Mouse (Mus musculus): ENCODE data around the gene Chchd3. TPM values are rescaled to one million over a fixed set of nuclear protein-coding genes. Genes with fewer than 3 reads are reported as not detected.
A peak's percentile ranks its signal among the peaks of the same experiment; 100 is the strongest.

Gene Chchd3
- polyA plus RNA-seq, 1 experiment from 2014 or later = 182 TPM

- Histone ChIP-seq H3K4me2 (no peak overlapping the region), H3K4me1 (ENCODE audit: control insufficient read depth, insufficient read depth, low read length) (no peaks in the 10 kb centered on the region), H3K9ac (ENCODE audit: low read depth, low read length) (no peak overlapping the region), H3K36me3 (ENCODE audit: control insufficient read depth, insufficient read depth, low read length) (no peaks in the 10 kb centered on the region), H3K27ac (ENCODE audit: low read depth, low read length) (no peak overlapping the region), H3K9me3 (replicated peaks; ENCODE audit: control insufficient read depth, low read length) (no peaks in the 10 kb centered on the region), H3K4me3 (ENCODE audit: low read depth, low read length) (no peak overlapping the region), H3K27me3 (ENCODE audit: control insufficient read depth, insufficient read depth, low read length) (no peaks in the 10 kb centered on the region)
- no peak for ATAC-seq (replicated peaks; ENCODE audit: insufficient number of reproducible peaks, low FRiP score, low TSS enrichment)
- 67% methylated on average over 2 of the region's 2 CpGs for WGBS (ENCODE audit: insufficient replicate concordance)
Measured at GRCm38 (mm10) chr6:32894100-32894499, 166.0 kb downstream of the Chchd3 start.

- H3K4me1 ChIP-seq (ENCODE audit: control insufficient read depth, insufficient read depth, low read length) = no peaks in the 10 kb centered on the region
- WGBS (ENCODE audit: insufficient replicate concordance) = 95% methylated on average over 4 of the region's 4 CpGs
- no peak overlapping the region for H3K4me2 ChIP-seq
- no peaks in the 10 kb centered on the region for H3K9me3 ChIP-seq (replicated peaks; ENCODE audit: control insufficient read depth, low read length)
- no peak overlapping the region for H3K9ac ChIP-seq (ENCODE audit: low read depth, low read length)
- no peaks in the 10 kb centered on the region for H3K36me3 ChIP-seq (ENCODE audit: control insufficient read depth, insufficient read depth, low read length)
- no peak for ATAC-seq (replicated peaks; ENCODE audit: insufficient number of reproducible peaks, low FRiP score, low TSS enrichment)
- H3K4me3 ChIP-seq (ENCODE audit: low read depth, low read length) = no peak overlapping the region
- H3K27ac ChIP-seq (ENCODE audit: low read depth, low read length) = no peak overlapping the region
- H3K27me3 ChIP-seq (ENCODE audit: control insufficient read depth, insufficient read depth, low read length) = no peaks in the 10 kb centered on the region
Measured at GRCm38 (mm10) chr6:32890726-32891125, 169.3 kb downstream of the Chchd3 start.

GRCm38 (mm10) chr6:32888894-32889529 lies 171.0 kb downstream of the Chchd3 start:
- Histone ChIP-seq H3K4me3 (ENCODE audit: low read depth, low read length) (no peak overlapping the region), H3K9ac (ENCODE audit: low read depth, low read length) (no peak overlapping the region), H3K4me2 (no peak overlapping the region), H3K27ac (ENCODE audit: low read depth, low read length) (no peak overlapping the region), H3K27me3 (ENCODE audit: control insufficient read depth, insufficient read depth, low read length) (no peaks in the 10 kb centered on the region), H3K9me3 (replicated peaks; ENCODE audit: control insufficient read depth, low read length) (no peaks in the 10 kb centered on the region), H3K4me1 (ENCODE audit: control insufficient read depth, insufficient read depth, low read length) (no peaks in the 10 kb centered on the region), H3K36me3 (ENCODE audit: control insufficient read depth, insufficient read depth, low read length) (no peaks in the 10 kb centered on the region)
- no peak for ATAC-seq (replicated peaks; ENCODE audit: insufficient number of reproducible peaks, low FRiP score, low TSS enrichment)
- 72% methylated on average over 4 of the region's 4 CpGs for WGBS (ENCODE audit: insufficient replicate concordance)

GRCm38 (mm10) chr6:32878586-32878985 lies 181.5 kb downstream of the Chchd3 start:
- H3K4me3 ChIP-seq (ENCODE audit: low read depth, low read length) = no peak overlapping the region
- H3K27ac ChIP-seq (ENCODE audit: low read depth, low read length) = no peak overlapping the region
- no peaks in the 10 kb centered on the region for H3K9me3 ChIP-seq (replicated peaks; ENCODE audit: control insufficient read depth, low read length)
- 66% methylated on average over 5 of the region's 5 CpGs for WGBS (ENCODE audit: insufficient replicate concordance)
- H3K9ac ChIP-seq (ENCODE audit: low read depth, low read length) = no peak overlapping the region
- H3K27me3 ChIP-seq (ENCODE audit: control insufficient read depth, insufficient read depth, low read length) = no peaks in the 10 kb centered on the region
- ATAC-seq (replicated peaks; ENCODE audit: insufficient number of reproducible peaks, low FRiP score, low TSS enrichment) = no peak
- H3K4me2 ChIP-seq = no peak overlapping the region
- H3K4me1 ChIP-seq (ENCODE audit: control insufficient read depth, insufficient read depth, low read length) = no peaks in the 10 kb centered on the region
- no peaks in the 10 kb centered on the region for H3K36me3 ChIP-seq (ENCODE audit: control insufficient read depth, insufficient read depth, low read length)

- Histone ChIP-seq H3K4me1 (ENCODE audit: control insufficient read depth, insufficient read depth, low read length) (no peaks in the 10 kb centered on the region), H3K4me2 (no peak overlapping the region), H3K27me3 (ENCODE audit: control insufficient read depth, insufficient read depth, low read length) (no peaks in the 10 kb centered on the region), H3K9ac (ENCODE audit: low read depth, low read length) (no peak overlapping the region), H3K4me3 (ENCODE audit: low read depth, low read length) (no peak overlapping the region), H3K36me3 (ENCODE audit: control insufficient read depth, insufficient read depth, low read length) (peaks cover 1% of the 10 kb centered on the region; the same call in 1 of the 2 replicates), H3K9me3 (replicated peaks; ENCODE audit: control insufficient read depth, low read length) (no peaks in the 10 kb centered on the region), H3K27ac (ENCODE audit: low read depth, low read length) (no peak overlapping the region)
- ATAC-seq (replicated peaks; ENCODE audit: insufficient number of reproducible peaks, low FRiP score, low TSS enrichment) = no peak
- 84% methylated on average over 3 of the region's 3 CpGs for whole genome bisulfite sequencing (ENCODE audit: insufficient replicate concordance)
Measured at GRCm38 (mm10) chr6:32874176-32874575, 185.9 kb downstream of the Chchd3 start.

- no peak for ATAC-seq (replicated peaks; ENCODE audit: insufficient number of reproducible peaks, low FRiP score, low TSS enrichment)
- Histone ChIP-seq H3K9ac (ENCODE audit: low read depth, low read length) (no peak overlapping the region), H3K4me2 (no peak overlapping the region), H3K4me3 (ENCODE audit: low read depth, low read length) (no peak overlapping the region), H3K36me3 (ENCODE audit: control insufficient read depth, insufficient read depth, low read length) (peaks cover 4% of the 10 kb centered on the region; the same call in 1 of the 2 replicates), H3K9me3 (replicated peaks; ENCODE audit: control insufficient read depth, low read length) (no peaks in the 10 kb centered on the region), H3K4me1 (ENCODE audit: control insufficient read depth, insufficient read depth, low read length) (no peaks in the 10 kb centered on the region), H3K27ac (ENCODE audit: low read depth, low read length) (no peak overlapping the region), H3K27me3 (ENCODE audit: control insufficient read depth, insufficient read depth, low read length) (no peaks in the 10 kb centered on the region)
- WGBS (ENCODE audit: insufficient replicate concordance) = 90% methylated on average over 2 of the region's 2 CpGs
Measured at GRCm38 (mm10) chr6:32872805-32873204, 187.3 kb downstream of the Chchd3 start.

GRCm38 (mm10) chr6:32850960-32851359 lies 209.1 kb downstream of the Chchd3 start:
- no peak overlapping the region for H3K9ac ChIP-seq (ENCODE audit: low read depth, low read length)
- peak; percentile 82 for ATAC-seq (replicated peaks; ENCODE audit: insufficient number of reproducible peaks, low FRiP score, low TSS enrichment)
- no peak overlapping the region for H3K4me2 ChIP-seq
- no peaks in the 10 kb centered on the region for H3K4me1 ChIP-seq (ENCODE audit: control insufficient read depth, insufficient read depth, low read length)
- H3K4me3 ChIP-seq (ENCODE audit: low read depth, low read length) = no peak overlapping the region
- no peaks in the 10 kb centered on the region for H3K27me3 ChIP-seq (ENCODE audit: control insufficient read depth, insufficient read depth, low read length)
- no peaks in the 10 kb centered on the region for H3K9me3 ChIP-seq (replicated peaks; ENCODE audit: control insufficient read depth, low read length)
- 67% methylated on average over 4 of the region's 4 CpGs for WGBS (ENCODE audit: insufficient replicate concordance)
- no peaks in the 10 kb centered on the region for H3K36me3 ChIP-seq (ENCODE audit: control insufficient read depth, insufficient read depth, low read length)
- H3K27ac ChIP-seq (ENCODE audit: low read depth, low read length) = no peak overlapping the region

- H3K4me2 ChIP-seq = no peak overlapping the region
- ATAC-seq (replicated peaks; ENCODE audit: insufficient number of reproducible peaks, low FRiP score, low TSS enrichment) = no peak
- no peak overlapping the region for H3K4me3 ChIP-seq (ENCODE audit: low read depth, low read length)
- H3K4me1 ChIP-seq (ENCODE audit: control insufficient read depth, insufficient read depth, low read length) = no peaks in the 10 kb centered on the region
- H3K9ac ChIP-seq (ENCODE audit: low read depth, low read length) = no peak overlapping the region
- no peak overlapping the region for H3K27ac ChIP-seq (ENCODE audit: low read depth, low read length)
- no peaks in the 10 kb centered on the region for H3K27me3 ChIP-seq (ENCODE audit: control insufficient read depth, insufficient read depth, low read length)
- H3K9me3 ChIP-seq (replicated peaks; ENCODE audit: control insufficient read depth, low read length) = no peaks in the 10 kb centered on the region
- no peaks in the 10 kb centered on the region for H3K36me3 ChIP-seq (ENCODE audit: control insufficient read depth, insufficient read depth, low read length)
- WGBS (ENCODE audit: insufficient replicate concordance) = 84% methylated on average over 7 of the region's 7 CpGs
Measured at GRCm38 (mm10) chr6:32848974-32849373, 211.1 kb downstream of the Chchd3 start.

GRCm38 (mm10) chr6:32845463-32845862 lies 214.6 kb downstream of the Chchd3 start:
- WGBS (ENCODE audit: insufficient replicate concordance) = 58% methylated on average over 1 of the region's 1 CpGs
- Histone ChIP-seq H3K4me3 (ENCODE audit: low read depth, low read length) (no peak overlapping the region), H3K4me2 (no peak overlapping the region), H3K4me1 (ENCODE audit: control insufficient read depth, insufficient read depth, low read length) (no peaks in the 10 kb centered on the region), H3K27ac (ENCODE audit: low read depth, low read length) (no peak overlapping the region), H3K9ac (ENCODE audit: low read depth, low read length) (no peak overlapping the region), H3K36me3 (ENCODE audit: control insufficient read depth, insufficient read depth, low read length) (no peaks in the 10 kb centered on the region), H3K9me3 (replicated peaks; ENCODE audit: control insufficient read depth, low read length) (no peaks in the 10 kb centered on the region), H3K27me3 (ENCODE audit: control insufficient read depth, insufficient read depth, low read length) (no peaks in the 10 kb centered on the region)
- no peak for ATAC-seq (replicated peaks; ENCODE audit: insufficient number of reproducible peaks, low FRiP score, low TSS enrichment)
